Mouse (Mus musculus) Patski (cell line): ENCODE data around the gene Slc30a4. TPM values are rescaled to one million over a fixed set of nuclear protein-coding genes. Genes with fewer than 3 reads are reported as not detected.
A peak's percentile ranks its signal among the peaks of the same experiment; 100 is the strongest.

Experiments used
- ATAC-seq: fragments of 100-300 bp; one replicate; pipeline ENCODE4 v1.8.0; 2021
- CTCF ChIA-PET: fragments of 350-600 bp; sonication (Branson Sonifier 250); formaldehyde crosslinking; loops from one replicate; lab custom pipeline; 2022; ENCODE audit warnings: inconsistent platforms; lab: Charles Lee
- POLR2A ChIA-PET: fragments of 350-600 bp; sonication (Branson Sonifier 250); formaldehyde crosslinking; loops from one replicate; lab custom pipeline; 2022; ENCODE audit warnings: antibody characterized with exemption, inconsistent platforms; lab: Charles Lee
- DNase-seq: peaks from one replicate; pipeline ENCODE4 v3.0.0-alpha.2; 2011; ENCODE audit warnings: low read depth, low spot score
- H3K27me3 ChIP-seq: fragments of 371-371 bp; one replicate; pipeline ENCODE4 v1.5.1; 2021
- CTCF ChIP-seq: fragments of 100-300 bp; IDR thresholded peaks from one replicate; pipeline ENCODE4 v1.5.1; 2021
- in situ Hi-C: fragments of 300-500 bp; cut with MboI; formaldehyde crosslinking; loops from 3 replicates; pipeline ENCODE4 v1.11.1; 2018; ENCODE audit warnings: low pct_unique_long_range_greater_than_20kb, mixed read lengths
- polyA plus RNA-seq: library from polyadenylated mRNA; unstranded; gene quantifications from one replicate; pipeline ENCODE4 v1.2.3, GENCODE M21; 2021

Gene Slc30a4
- polyA plus RNA-seq, 1 experiment from 2014 or later, result 42.7 TPM

- DNase-seq (no peak), ATAC-seq (peak; percentile 87)
- POLR2A ChIA-PET, result interaction anchor here (1.2 kb wide), 1 partner anchor 60 kb away, joined by 3 read pairs; no protein-coding TSS in a partner anchor
- CTCF ChIA-PET, result interaction anchor here (0.7 to 3.0 kb wide), 6 partner anchors 13 to 55 kb away, joined by 3 to 11 read pairs (median 4); no protein-coding TSS in a partner anchor
- no peak for TF ChIP-seq CTCF
- in situ Hi-C loops, result no loop called here
- no peaks in the 10 kb centered on the region for H3K27me3 ChIP-seq
These were observed 19.9 kb downstream of the Slc30a4 start for GRCm38 (mm10) chr2:122682520-122682919.

- H3K27me3 ChIP-seq, result no peaks in the 10 kb centered on the region
- in situ Hi-C loops, result no loop called here
- ChIA-PET CTCF (interaction anchor here (0.7 to 3.0 kb wide), 3 partner anchors 13 to 18 kb away, joined by 3 to 11 read pairs (median 5); no protein-coding TSS in a partner anchor), POLR2A (no interaction called here)
- DNase-seq (no peak), ATAC-seq (no peak)
- no peak for TF ChIP-seq CTCF
These were observed 20.9 kb downstream of the Slc30a4 start for GRCm38 (mm10) chr2:122681379-122682137.

GRCm38 (mm10) chr2:122675126-122675525 is 27.3 kb downstream of the Slc30a4 start:
- no peak for TF ChIP-seq CTCF
- DNase-seq (no peak), ATAC-seq (no peak)
- CTCF ChIA-PET, result interaction anchor here (2.1 kb wide), 1 partner anchor 28 kb away, joined by 5 read pairs; the partner anchor contains the start of gene Slc30a4
- in situ Hi-C loops, result loop anchor here (5.0 kb wide), 1 partner anchor 77 kb away; no protein-coding TSS in a partner anchor
- no peaks in the 10 kb centered on the region for H3K27me3 ChIP-seq
- POLR2A ChIA-PET, result no interaction called here

GRCm38 (mm10) chr2:122672841-122673240 is 29.6 kb downstream of the Slc30a4 start:
- no peaks in the 10 kb centered on the region for H3K27me3 ChIP-seq
- DNase-seq, result no peak
- in situ Hi-C loops, result no loop called here
- POLR2A ChIA-PET, result no interaction called here
- CTCF ChIA-PET, result no interaction called here
- no peak for ATAC-seq
- no peak for TF ChIP-seq CTCF

- TF ChIP-seq CTCF, result no peak
- POLR2A ChIA-PET, result interaction anchor here (1.1 kb wide), 1 partner anchor 33 kb away, joined by 3 read pairs; no protein-coding TSS in a partner anchor
- no peak for DNase-seq
- in situ Hi-C loops, result no loop called here
- CTCF ChIA-PET, result interaction anchor here (0.9 to 1.4 kb wide), 2 partner anchors 14 to 83 kb away, joined by 3 to 5 read pairs; no protein-coding TSS in a partner anchor
- H3K27me3 ChIP-seq, result no peaks in the 10 kb centered on the region
- no peak for ATAC-seq
These were observed 30.7 kb downstream of the Slc30a4 start for GRCm38 (mm10) chr2:122671714-122672113.

- ATAC-seq (peak; percentile 24), DNase-seq (no peak)
- no peaks in the 10 kb centered on the region for H3K27me3 ChIP-seq
- ChIA-PET POLR2A (no interaction called here), CTCF (interaction anchor here (0.8 to 4.8 kb wide), 16 partner anchors 8 to 86 kb away, joined by 3 to 49 read pairs (median 5); partner anchors contain the start of gene AA467197)
- in situ Hi-C loops, result no loop called here
- TF ChIP-seq CTCF, result peak; percentile 79
These were observed 34.6 kb downstream of the Slc30a4 start for GRCm38 (mm10) chr2:122667856-122668255.

GRCm38 (mm10) chr2:122665973-122666875 is 36.2 kb downstream of the Slc30a4 start:
- ATAC-seq (peak; percentile 61), DNase-seq (no peak)
- no peaks in the 10 kb centered on the region for H3K27me3 ChIP-seq
- ChIA-PET POLR2A (no interaction called here), CTCF (interaction anchor here (0.6 to 4.8 kb wide), 21 partner anchors 8 to 88 kb away, joined by 3 to 49 read pairs (median 3); partner anchors contain the start of gene AA467197)
- in situ Hi-C loops, result no loop called here
- TF ChIP-seq CTCF, result peak; percentile 63

GRCm38 (mm10) chr2:122665253-122665972 is 37.0 kb downstream of the Slc30a4 start:
- peak; percentile 63 for ATAC-seq
- TF ChIP-seq CTCF, result no peak
- ChIA-PET POLR2A (no interaction called here), CTCF (interaction anchor here (0.9 to 4.8 kb wide), 14 partner anchors 9 to 88 kb away, joined by 3 to 49 read pairs (median 4); partner anchors contain the start of gene AA467197)
- no peaks in the 10 kb centered on the region for H3K27me3 ChIP-seq
- no peak for DNase-seq
- in situ Hi-C loops, result no loop called here

GRCm38 (mm10) chr2:122659825-122660224 is 42.6 kb downstream of the Slc30a4 start:
- ChIA-PET POLR2A (no interaction called here), CTCF (interaction anchor here (1.4 to 1.8 kb wide), 3 partner anchors 9 to 28 kb away, joined by 4 to 5 read pairs (median 4); no protein-coding TSS in a partner anchor)
- H3K27me3 ChIP-seq, result no peaks in the 10 kb centered on the region
- in situ Hi-C loops, result no loop called here
- ATAC-seq (no peak), DNase-seq (no peak)
- TF ChIP-seq CTCF, result no peak
